Mouse (Mus musculus) midbrain, embryonic 15.5 days (tissue): ENCODE data around the gene Wdr92. TPM values are rescaled to one million over a fixed set of nuclear protein-coding genes. Genes with fewer than 3 reads are reported as not detected.

Experiments used
- ATAC-seq: fragments of 200-750 bp; cut with Nextera tagmentation; replicated peaks from 2 replicates; pipeline ENCODE4 v1.8.0; 2017; ENCODE audit warnings: moderate TSS enrichment
- H3K27ac ChIP-seq: fragments of 300-500 bp; sonication (generic); 2 replicates; pipeline ENCODE4 v1.5.1; 2015; ENCODE audit warnings: mild to moderate bottlenecking, inconsistent platforms
- H3K27me3 ChIP-seq: fragments of 300-500 bp; sonication (generic); replicated peaks from 2 replicates; pipeline ENCODE4 v1.6.1; 2015; ENCODE audit warnings: inconsistent platforms
- H3K36me3 ChIP-seq: fragments of 300-500 bp; sonication (generic); replicated peaks from 2 replicates; pipeline ENCODE4 v1.6.1; 2015; ENCODE audit warnings: inconsistent platforms
- H3K4me1 ChIP-seq: fragments of 300-500 bp; sonication (generic); 2 replicates; pipeline ENCODE4 v1.6.1; 2015; ENCODE audit warnings: inconsistent platforms
- H3K4me2 ChIP-seq: fragments of 300-500 bp; sonication (generic); 2 replicates; pipeline ENCODE4 v1.6.1; 2015; ENCODE audit warnings: inconsistent platforms, mild to moderate bottlenecking, moderate library complexity
- H3K4me3 ChIP-seq: fragments of 300-500 bp; sonication (generic); 2 replicates; pipeline ENCODE4 v1.5.1; 2015; ENCODE audit warnings: mild to moderate bottlenecking, inconsistent platforms
- H3K9ac ChIP-seq: fragments of 300-500 bp; sonication (generic); 2 replicates; pipeline ENCODE4 v1.6.1; 2015; ENCODE audit warnings: mild to moderate bottlenecking, inconsistent platforms
- H3K9me3 ChIP-seq: fragments of 300-500 bp; sonication (generic); 2 replicates; pipeline ENCODE4 v1.6.1; 2016; ENCODE audit warnings: inconsistent platforms
- WGBS: fragments of 180-500 bp; shearing (Covaris S2); methylation state at CpG from one replicate; pipeline ENCODE4 v1.1.7; 2015; ENCODE audit warnings: mixed read lengths; 5-methylcytosine and 5-hydroxymethylcytosine counted together
- polyA plus RNA-seq: library from polyadenylated mRNA; unstranded; fragments of >200 nt; fragmentation: Nextera tagmentation; extraction: Ambion mirVana; gene quantifications from 2 replicates; pipeline ENCODE4 v1.2.1, GENCODE M21; 2015

Wdr92 gene
- 19.3 and 20.0 TPM in 2 replicates for polyA plus RNA-seq

DNA sequence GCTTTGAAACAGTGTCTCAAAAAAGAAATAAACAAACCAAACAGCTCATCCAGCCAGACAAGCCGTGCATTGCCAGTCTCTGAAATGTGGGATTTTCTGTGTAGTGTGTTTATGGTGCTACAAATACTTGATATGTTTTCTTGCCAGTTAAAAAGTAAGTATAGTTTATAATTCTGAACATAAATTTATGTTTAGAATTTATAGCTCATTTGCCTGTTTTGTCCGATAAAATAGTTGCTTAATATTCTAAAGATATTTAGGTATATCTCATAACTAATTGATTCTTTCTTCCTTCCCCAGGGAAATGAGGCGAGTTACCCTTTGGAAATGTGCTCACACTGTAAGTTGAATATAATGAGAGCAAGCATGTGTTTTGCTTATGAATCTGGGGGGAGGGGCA, at the start of gene Wdr92:
Gene Wdr92 (plus strand): TSS at position 301 of the 400 bp plus-strand sequence.
- no peak within 1 kb of the TSS for H3K4me2 ChIP-seq
- ATAC-seq = no peak
- no peaks in the 10 kb centered on the region for H3K36me3 ChIP-seq
- 71% methylated on average over 3 of the region's 3 CpGs for WGBS
- no peak within 1 kb of the TSS for H3K4me3 ChIP-seq
- H3K27me3 ChIP-seq = no peaks in the 10 kb centered on the region
- H3K9ac ChIP-seq = no peak within 1 kb of the TSS
- H3K4me1 ChIP-seq = peaks cover 7% of the 10 kb centered on the region; the same call in 1 of the 2 replicates
- no peaks in the 10 kb centered on the region for H3K9me3 ChIP-seq
- no peak within 1 kb of the TSS for H3K27ac ChIP-seq

- 8% methylated on average over 6 of the region's 6 CpGs for WGBS
- no peak overlapping the region for H3K9ac ChIP-seq
- H3K27ac ChIP-seq = no peak overlapping the region
- H3K27me3 ChIP-seq = no peaks in the 10 kb centered on the region
- no peak overlapping the region for H3K4me3 ChIP-seq
- H3K4me1 ChIP-seq = no peaks in the 10 kb centered on the region
- no peaks in the 10 kb centered on the region for H3K9me3 ChIP-seq
- H3K36me3 ChIP-seq = no peaks in the 10 kb centered on the region
- no peak overlapping the region for H3K4me2 ChIP-seq
- no peak for ATAC-seq
Measured at GRCm38 (mm10) chr11:17135638-17136037, 46.3 kb upstream of the Wdr92 start.

- ATAC-seq = no peak
- no peaks in the 10 kb centered on the region for H3K36me3 ChIP-seq
- H3K9me3 ChIP-seq = no peaks in the 10 kb centered on the region
- no peak overlapping the region for H3K4me3 ChIP-seq
- no peaks in the 10 kb centered on the region for H3K4me1 ChIP-seq
- no peak overlapping the region for H3K9ac ChIP-seq
- no peak overlapping the region for H3K27ac ChIP-seq
- 66% methylated on average over 6 of the region's 6 CpGs for WGBS
- H3K4me2 ChIP-seq = no peak overlapping the region
- no peaks in the 10 kb centered on the region for H3K27me3 ChIP-seq
Measured at GRCm38 (mm10) chr11:17138306-17139033, 43.4 kb upstream of the Wdr92 start.

GRCm38 (mm10) chr11:17158858-17159737, 22.8 kb upstream of the Wdr92 start, which contains the start of gene Ppp3r1:
Ppp3r1 (plus strand) TSS chr11:17159263.
- Histone ChIP-seq H3K27ac (peak within 1 kb of the TSS; percentile 96), H3K4me1 (peaks cover 37% of the 10 kb centered on the region), H3K9ac (peak within 1 kb of the TSS; percentile 99), H3K36me3 (no peaks in the 10 kb centered on the region), H3K4me3 (peak within 1 kb of the TSS; percentile 100), H3K9me3 (no peaks in the 10 kb centered on the region), H3K27me3 (no peaks in the 10 kb centered on the region), H3K4me2 (peak within 1 kb of the TSS; percentile 68)
- ATAC-seq = peak; percentile 98
- WGBS = under 1% methylated on average over 84 of the region's 89 CpGs

- Histone ChIP-seq H3K27me3 (no peaks in the 10 kb centered on the region), H3K27ac (peak overlapping the region; percentile 96), H3K4me2 (peak overlapping the region; percentile 68), H3K9ac (peak overlapping the region; percentile 99), H3K4me1 (peaks cover 40% of the 10 kb centered on the region), H3K4me3 (peak overlapping the region; percentile 100), H3K9me3 (no peaks in the 10 kb centered on the region), H3K36me3 (no peaks in the 10 kb centered on the region)
- under 1% methylated on average over 39 of the region's 46 CpGs for WGBS
- ATAC-seq = peak; percentile 31
Measured at GRCm38 (mm10) chr11:17159738-17160241, 22.1 kb upstream of the Wdr92 start.

- Histone ChIP-seq H3K4me1 (peaks cover 40% of the 10 kb centered on the region), H3K4me2 (peak overlapping the region; percentile 68), H3K4me3 (peak overlapping the region; percentile 100), H3K9me3 (no peaks in the 10 kb centered on the region), H3K36me3 (no peaks in the 10 kb centered on the region), H3K9ac (peak overlapping the region; percentile 99), H3K27ac (peak overlapping the region; percentile 96), H3K27me3 (no peaks in the 10 kb centered on the region)
- ATAC-seq = 0 out of 2 replicates have a peak, but pooled peaks have one; percentile 15
- 2% methylated on average over 12 of the region's 12 CpGs for WGBS
Measured at GRCm38 (mm10) chr11:17160242-17160641, 21.7 kb upstream of the Wdr92 start.

DNA sequence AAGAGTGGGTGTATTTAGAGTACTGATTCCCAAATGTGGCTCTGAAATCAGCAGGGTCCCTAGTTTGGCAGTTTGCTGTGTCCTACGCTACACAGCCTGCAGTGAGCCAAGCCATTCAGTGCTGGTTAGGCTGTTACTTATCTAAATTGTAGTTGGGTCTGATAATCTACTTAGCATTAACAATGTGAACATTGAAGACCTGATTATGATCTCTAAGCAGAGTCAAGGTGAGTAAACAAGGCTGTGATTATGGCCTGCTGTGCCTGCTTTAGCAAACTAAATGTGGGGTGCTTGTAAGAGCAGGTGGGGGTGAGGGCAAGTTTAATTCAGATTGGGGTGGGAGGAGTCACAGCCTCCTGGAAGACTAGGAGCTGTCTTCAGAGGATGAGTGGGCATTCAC, 18.0 kb upstream of the Wdr92 start:
- H3K4me2 ChIP-seq = no peak overlapping the region
- H3K9ac ChIP-seq = no peak overlapping the region
- no peak for ATAC-seq
- no peak overlapping the region for H3K4me3 ChIP-seq
- no peaks in the 10 kb centered on the region for H3K27me3 ChIP-seq
- 65% methylated on average over 1 of the region's 1 CpGs for WGBS
- no peak overlapping the region for H3K27ac ChIP-seq
- peaks cover 45% of the 10 kb centered on the region for H3K4me1 ChIP-seq
- no peaks in the 10 kb centered on the region for H3K36me3 ChIP-seq
- no peaks in the 10 kb centered on the region for H3K9me3 ChIP-seq

DNA sequence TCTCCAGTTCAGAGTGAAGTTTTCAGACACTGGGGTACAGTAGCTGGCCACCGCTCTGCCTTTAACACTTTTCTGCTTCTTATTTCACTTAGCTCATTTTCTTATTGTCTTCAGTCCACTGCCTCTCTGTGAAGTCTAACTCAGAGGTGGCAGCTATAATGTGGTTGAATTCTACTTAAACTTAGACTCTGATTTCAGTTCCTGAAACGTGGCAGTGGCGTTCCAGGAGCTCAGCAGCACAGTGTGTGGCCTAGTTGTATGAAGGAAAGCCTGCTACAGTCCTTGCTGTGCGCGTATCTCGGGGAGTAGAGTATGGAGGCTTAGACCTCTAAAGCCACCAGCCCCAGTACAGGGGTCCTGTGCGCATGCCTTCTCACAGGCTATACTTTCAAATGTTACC, 15.3 kb upstream of the Wdr92 start:
- no peaks in the 10 kb centered on the region for H3K9me3 ChIP-seq
- H3K36me3 ChIP-seq = no peaks in the 10 kb centered on the region
- H3K9ac ChIP-seq = no peak overlapping the region
- no peak for ATAC-seq
- H3K4me3 ChIP-seq = no peak overlapping the region
- H3K27me3 ChIP-seq = no peaks in the 10 kb centered on the region
- no peak overlapping the region for H3K4me2 ChIP-seq
- WGBS = 85% methylated on average over 7 of the region's 7 CpGs
- no peak overlapping the region for H3K27ac ChIP-seq
- H3K4me1 ChIP-seq = peaks cover 37% of the 10 kb centered on the region

DNA sequence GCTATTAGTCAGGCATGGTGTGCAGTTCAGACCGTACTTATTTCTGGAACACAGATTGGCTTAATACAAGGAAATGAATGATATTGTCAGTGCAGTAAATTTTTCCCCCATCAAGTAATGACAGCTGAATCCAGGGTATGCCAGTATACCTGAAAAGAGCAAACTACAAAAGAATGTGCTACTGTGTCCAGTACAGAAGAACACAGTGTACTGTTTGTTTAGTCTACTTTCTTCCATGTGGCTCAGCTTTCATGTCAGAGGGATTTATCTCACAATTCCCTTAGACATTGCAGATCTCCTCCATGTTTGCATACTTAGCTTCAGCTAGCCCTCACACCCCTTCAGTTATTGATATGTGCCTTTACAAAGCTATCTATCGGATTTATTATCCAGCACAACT, 12.6 kb upstream of the Wdr92 start:
- H3K36me3 ChIP-seq = 0 out of 2 replicates have a peak, but pooled peaks cover 3% of the 10 kb centered on the region
- H3K27me3 ChIP-seq = no peaks in the 10 kb centered on the region
- 88% methylated on average over 2 of the region's 2 CpGs for WGBS
- peaks cover 14% of the 10 kb centered on the region for H3K4me1 ChIP-seq
- no peak overlapping the region for H3K27ac ChIP-seq
- no peak for ATAC-seq
- H3K4me3 ChIP-seq = no peak overlapping the region
- no peaks in the 10 kb centered on the region for H3K9me3 ChIP-seq
- no peak overlapping the region for H3K4me2 ChIP-seq
- H3K9ac ChIP-seq = no peak overlapping the region

GRCm38 (mm10) chr11:17170938-17171729, 10.8 kb upstream of the Wdr92 start:
- no peak overlapping the region for H3K4me3 ChIP-seq
- no peak overlapping the region for H3K27ac ChIP-seq
- WGBS = 91% methylated on average over 1 of the region's 1 CpGs
- peaks cover 10% of the 10 kb centered on the region; the same call in 1 of the 2 replicates for H3K4me1 ChIP-seq
- no peaks in the 10 kb centered on the region for H3K27me3 ChIP-seq
- ATAC-seq = no peak
- no peak overlapping the region for H3K4me2 ChIP-seq
- H3K36me3 ChIP-seq = 0 out of 2 replicates have a peak, but pooled peaks cover 3% of the 10 kb centered on the region
- no peak overlapping the region for H3K9ac ChIP-seq
- no peaks in the 10 kb centered on the region for H3K9me3 ChIP-seq

DNA sequence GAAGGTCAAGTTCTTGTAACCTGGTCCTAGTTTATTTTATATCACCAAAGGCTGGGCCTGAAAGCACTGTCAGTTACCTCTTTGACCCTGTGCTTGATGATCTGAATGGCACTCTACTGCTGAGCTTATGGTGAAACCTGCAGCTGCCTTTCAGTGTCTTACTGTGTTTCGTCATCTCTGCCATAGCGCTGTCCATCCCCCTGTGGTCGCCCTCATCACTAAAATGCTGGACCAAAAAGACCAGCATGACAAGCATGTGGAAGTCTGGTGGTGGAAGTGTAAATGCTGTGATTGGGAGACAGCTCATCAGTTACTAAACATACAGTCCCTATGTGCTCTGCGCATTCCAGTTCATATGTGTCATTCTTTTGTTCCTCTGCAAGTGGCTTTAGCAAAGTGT, 9.6 kb upstream of the Wdr92 start:
- Histone ChIP-seq H3K27me3 (no peaks in the 10 kb centered on the region), H3K27ac (no peak overlapping the region), H3K36me3 (0 out of 2 replicates have a peak, but pooled peaks cover 3% of the 10 kb centered on the region), H3K9me3 (no peaks in the 10 kb centered on the region), H3K9ac (no peak overlapping the region), H3K4me1 (0 out of 2 replicates have a peak, but pooled peaks cover 5% of the 10 kb centered on the region), H3K4me3 (no peak overlapping the region), H3K4me2 (no peak overlapping the region)
- no peak for ATAC-seq
- WGBS = 94% methylated on average over 4 of the region's 4 CpGs
